11 mouse cellular contexts compared by ENCODE assay signal in genomic region chr11:103268350-103268749, GRCm38 (mm10). TPM values are rescaled to one million over a fixed set of nuclear protein-coding genes. Genes with fewer than 3 reads are reported as not detected.
A peak's percentile ranks its signal among the peaks of the same experiment; 100 is the strongest.
DNase-seq lines count a peak whose midpoint lies in the region; ATAC-seq and TF ChIP-seq lines count a peak whose summit lies in the region.
"Had no signal": no experiment of that assay in that cellular context is flagged by ENCODE, and none has a peak within 500 bp of the region (broad histone marks: within the 10 kb centered on the region; RNA-seq: fewer than 3 reads in every experiment).

No protein-coding gene starts in this region.

- no peak for TF ChIP-seq RAD21 in CH12.LX (IDR thresholded peaks at IDR 0.05; ENCODE audit: low read depth, low read length)

- H3K9me3 ChIP-seq in CH12.LX (replicated peaks; ENCODE audit: low read length): no peaks in the 10 kb centered on the region
- no peaks in the 10 kb centered on the region for H3K9me3 ChIP-seq in forebrain, postnatal 0 days (ENCODE audit: low read length)
- H3K9me3 ChIP-seq in liver, postnatal 0 days (ENCODE audit: low read length): no peaks in the 10 kb centered on the region

- peaks cover 34% of the 10 kb centered on the region for H3K79me2 ChIP-seq in CH12.LX (replicated peaks; ENCODE audit: control insufficient read depth, extremely low read depth, insufficient read depth, poor library complexity, severe bottlenecking)

- no peak overlapping the region for H3K4me3 ChIP-seq in CH12.LX (replicated peaks in 1 of 3; ENCODE audit: low read depth in 2 of 3, low read length in 2 of 3, poor library complexity in 1 of 3)
- H3K4me3 ChIP-seq in forebrain, postnatal 0 days (ENCODE audit: low read depth, low read length): no peak overlapping the region
- H3K4me3 ChIP-seq in liver, postnatal 0 days (ENCODE audit: low read depth, low read length): no peak overlapping the region

- in situ Hi-C loops in CH12.LX (cut with MboI; ENCODE audit: low pct_ligation_motif_present, low pct_unique_long_range_greater_than_20kb, low sequenced_read_pairs): no loop called here

- H3K27ac ChIP-seq in CH12.LX (ENCODE audit: insufficient read depth, low read depth): no peak overlapping the region
- H3K27ac ChIP-seq in forebrain, postnatal 0 days (ENCODE audit: low read depth, low read length): peak overlapping the region; percentile 83; the same call in 1 of the 2 replicates
- no peak overlapping the region for H3K27ac ChIP-seq in liver, postnatal 0 days (ENCODE audit: low read depth)

- WGBS in forebrain, postnatal 0 days: 78% methylated on average over 4 of the region's 4 CpGs
- 82% methylated on average over 4 of the region's 4 CpGs for WGBS in liver, postnatal 0 days (ENCODE audit: insufficient replicate concordance)

- no peak for ATAC-seq in forebrain, postnatal 0 days
- ATAC-seq in liver, postnatal 0 days: no peak

- DNase-seq in heart, adult 11 months: peak; percentile 91
- DNase-seq in heart, adult 9 months (ENCODE audit: low spot score in 2 of 2): no peak
- no peak for DNase-seq in CH12.LX (ENCODE audit: extremely low read depth)
- no peak for DNase-seq in forebrain, postnatal 0 days
- DNase-seq in liver, postnatal 0 days: no peak
- DNase-seq in gastrocnemius, postnatal 14 days: no peak
- no peak for DNase-seq in cerebellum, postnatal 36 days
- no peak for DNase-seq in spleen, postnatal 36 days (ENCODE audit: low spot score in 2 of 2)

- H3K36me3 ChIP-seq in CH12.LX (replicated peaks in 1 of 2; ENCODE audit: control insufficient read depth in 1 of 2, insufficient read depth in 1 of 2, low read length in 1 of 2): no peaks in the 10 kb centered on the region
- H3K36me3 ChIP-seq in forebrain, postnatal 0 days (ENCODE audit: insufficient read depth): no peaks in the 10 kb centered on the region
- H3K36me3 ChIP-seq in liver, postnatal 0 days (replicated peaks; ENCODE audit: insufficient read depth, low read length): no peaks in the 10 kb centered on the region

- no peak for TF ChIP-seq CTCF in CH12.LX (conservative IDR thresholded peaks at IDR 0.05 in 1 of 2, IDR thresholded peaks at IDR 0.05 in 1 of 2; ENCODE audit: low read depth in 2 of 2, low read length in 2 of 2)
- no peak for TF ChIP-seq CTCF in forebrain, postnatal 0 days (IDR thresholded peaks at IDR 0.05; ENCODE audit: low read depth)
- TF ChIP-seq CTCF in liver, postnatal 0 days (IDR thresholded peaks at IDR 0.05; ENCODE audit: low read depth): no peak

- dilution Hi-C loops in CH12.LX (cut with MboI; ENCODE audit: extremely low pct_ligation_motif_present, extremely low pct_unique_long_range_greater_than_20kb, low sequenced_read_pairs): no loop called here

- peak overlapping the region; percentile 28; the same call in 1 of the 2 replicates for H3K9ac ChIP-seq in CH12.LX (ENCODE audit: insufficient read depth, low read depth)
- H3K9ac ChIP-seq in forebrain, postnatal 0 days: 0 out of 2 replicates have a peak overlapping the region, but pooled peaks have one; percentile 66
- H3K9ac ChIP-seq in liver, postnatal 0 days (replicated peaks): no peak overlapping the region

- no peaks in the 10 kb centered on the region for H3K27me3 ChIP-seq in CH12.LX (replicated peaks)
- H3K27me3 ChIP-seq in forebrain, postnatal 0 days (ENCODE audit: insufficient read depth, low read length): no peaks in the 10 kb centered on the region
- no peaks in the 10 kb centered on the region for H3K27me3 ChIP-seq in liver, postnatal 0 days (ENCODE audit: insufficient read depth, low read length)

- H3K4me2 ChIP-seq in CH12.LX (ENCODE audit: insufficient read depth, low read depth, poor library complexity, severe bottlenecking): no peak overlapping the region
- no peak overlapping the region for H3K4me2 ChIP-seq in forebrain, postnatal 0 days (ENCODE audit: low read depth)
- 0 out of 2 replicates have a peak overlapping the region, but pooled peaks have one; percentile 91 for H3K4me2 ChIP-seq in liver, postnatal 0 days (ENCODE audit: low read depth, low read length)

- TF ChIP-seq POLR2A in CH12.LX (IDR thresholded peaks at IDR 0.05; ENCODE audit: low read depth, low read length): no peak

- H3K4me1 ChIP-seq in CH12.LX (ENCODE audit: control insufficient read depth in 1 of 2, insufficient read depth in 2 of 2): peaks cover 15 to 47% of the 10 kb centered on the region in 2 experiments
- peaks cover 7% of the 10 kb centered on the region; the same call in 1 of the 2 replicates for H3K4me1 ChIP-seq in forebrain, postnatal 0 days (ENCODE audit: insufficient read depth)
- peaks cover 13% of the 10 kb centered on the region for H3K4me1 ChIP-seq in liver, postnatal 0 days (ENCODE audit: insufficient read depth)

- TF ChIP-seq EP300 in CH12.LX (IDR thresholded peaks at IDR 0.05; ENCODE audit: low read length): no peak
- no peak for TF ChIP-seq EP300 in liver, postnatal 0 days (IDR thresholded peaks at IDR 0.05; ENCODE audit: low read depth)

- intact Hi-C loops in gastrocnemius, postnatal 14 days (cut with DNase I; ENCODE audit: low total_unique reads): no loop called here

TF ChIP-seq in CH12.LX, 34 proteins besides CTCF, POLR2A, EP300 and RAD21:
- TF ChIP-seq JUN (IDR thresholded peaks at IDR 0.05; ENCODE audit: insufficient read depth, low read depth, low read length) (no peak), KAT2A (IDR thresholded peaks at IDR 0.05; ENCODE audit: insufficient replicate concordance, low read length) (no peak), ZMIZ1 (IDR thresholded peaks at IDR 0.05; ENCODE audit: low read depth, low read length) (no peak), PAX5 (IDR thresholded peaks at IDR 0.05; ENCODE audit: low read length) (no peak), MAFK (IDR thresholded peaks at IDR 0.05; ENCODE audit: insufficient replicate concordance, low read length) (no peak), TCF12 (IDR thresholded peaks at IDR 0.05; ENCODE audit: low read depth, low read length) (no peak), HCFC1 (IDR thresholded peaks at IDR 0.05; ENCODE audit: low read depth, low read length) (no peak), TBP (conservative IDR thresholded peaks at IDR 0.05; ENCODE audit: low read depth, low read length) (no peak)

RNA-seq across cellular contexts. Expression of gene Map3k14, which starts 1.1 kb away (rescaled TPM):
- 9.9 TPM in 2 replicates for total RNA-seq in CH12.LX (2012; rRNA removed)
- 4.2 and 4.5 TPM in 2 replicates for total RNA-seq in CH12.LX (2014; rRNA removed)
- 9.0 and 11.2 TPM in 2 replicates for polyA plus RNA-seq in CH12.LX (2012; ENCODE audit: insufficient read length, low read depth)
- 3.2 and 5.8 TPM in 2 replicates for total RNA-seq in forebrain, postnatal 0 days (2014; rRNA removed)
- polyA plus RNA-seq in forebrain, postnatal 0 days (2015; fragmentation: Nextera tagmentation; extraction: Ambion mirVana): 0.77 TPM in 2 replicates
- 0.67 and 0.78 TPM in 2 replicates for polyA plus RNA-seq in liver, postnatal 0 days (2015; fragmentation: Nextera tagmentation; extraction: Ambion mirVana)
- total RNA-seq in gastrocnemius, postnatal 14 days (2021): 1 to 10 TPM; 2.2 to 2.3 TPM

RNA-seq across cellular contexts. Expression of gene Spata32, which starts 50.1 kb away (rescaled TPM):
- total RNA-seq in CH12.LX (2012; rRNA removed) (not detected in 2 replicates), CH12.LX (2014; rRNA removed) (not detected in 2 replicates)
- not detected in 2 replicates for polyA plus RNA-seq in CH12.LX (2012; ENCODE audit: insufficient read length, low read depth)
- 0.57 and 0.62 TPM in 2 replicates for total RNA-seq in forebrain, postnatal 0 days (2014; rRNA removed)
- 0.43 and 0.64 TPM in 2 replicates for polyA plus RNA-seq in forebrain, postnatal 0 days (2015; fragmentation: Nextera tagmentation; extraction: Ambion mirVana)
- polyA plus RNA-seq in liver, postnatal 0 days (2015; fragmentation: Nextera tagmentation; extraction: Ambion mirVana): not detected in 2 replicates
- not detected for total RNA-seq in gastrocnemius, postnatal 14 days (2021)
- total RNA-seq: megakaryocyte progenitor cell, adult 5-6 weeks had no signal
- polyA plus RNA-seq: spleen, adult 2 months had no signal

RNA-seq across cellular contexts. Expression of gene 1700023F06Rik, which starts 60.0 kb away (rescaled TPM):
- total RNA-seq in CH12.LX (2012; rRNA removed) (not detected in 2 replicates), CH12.LX (2014; rRNA removed) (not detected in 2 replicates)
- polyA plus RNA-seq in CH12.LX (2012; ENCODE audit: insufficient read length, low read depth): not detected in 2 replicates
- 0.71 TPM in 1 of 2 replicates, not detected in the other for total RNA-seq in forebrain, postnatal 0 days (2014; rRNA removed)
- polyA plus RNA-seq in forebrain, postnatal 0 days (2015; fragmentation: Nextera tagmentation; extraction: Ambion mirVana): 3.0 and 3.1 TPM in 2 replicates
- polyA plus RNA-seq in liver, postnatal 0 days (2015; fragmentation: Nextera tagmentation; extraction: Ambion mirVana): 0.09 TPM in 1 of 2 replicates, not detected in the other
- total RNA-seq in gastrocnemius, postnatal 14 days (2021): not detected
- total RNA-seq: granulocyte monocyte progenitor cell, adult 5-6 weeks had no signal
- polyA plus RNA-seq: spleen, adult 2 months had no signal
